Mouse (Mus musculus) limb, embryonic 12.5 days (tissue): ENCODE results near the gene Gm20605. TPM values are rescaled to one million over a fixed set of nuclear protein-coding genes. Genes with fewer than 3 reads are reported as not detected.
A peak's percentile ranks its signal among the peaks of the same experiment; 100 is the strongest.

Experiments used
- ATAC-seq: fragments of 200-750 bp; cut with Nextera tagmentation; 2 replicates; pipeline ENCODE4 v1.8.0; 2017; ENCODE audit warnings: low read depth, moderate TSS enrichment; ENCODE audit not compliant: insufficient number of reproducible peaks, insufficient read depth, low FRiP score, low TSS enrichment
- H3K27ac ChIP-seq: fragments of 300-500 bp; sonication (generic); 2 replicates; pipeline ENCODE4 v1.5.1; 2016; ENCODE audit warnings: mild to moderate bottlenecking, moderate library complexity
- H3K27me3 ChIP-seq: fragments of 300-500 bp; sonication (generic); 2 replicates; pipeline ENCODE4 v1.6.1; 2016; ENCODE audit warnings: mild to moderate bottlenecking, moderate library complexity
- H3K36me3 ChIP-seq: fragments of 300-500 bp; sonication (generic); 2 replicates; pipeline ENCODE4 v1.6.1; 2016; ENCODE audit warnings: mild to moderate bottlenecking, moderate library complexity
- H3K4me1 ChIP-seq: fragments of 300-500 bp; sonication (generic); replicated peaks from 2 replicates; pipeline ENCODE4 v1.6.1; 2016
- H3K4me2 ChIP-seq: fragments of 300-500 bp; sonication (generic); 2 replicates; pipeline ENCODE4 v1.6.1; 2016; ENCODE audit warnings: mild to moderate bottlenecking, moderate library complexity
- H3K4me3 ChIP-seq: fragments of 300-500 bp; sonication (generic); replicated peaks from 2 replicates; pipeline ENCODE4 v1.5.1; 2016; ENCODE audit warnings: mild to moderate bottlenecking
- H3K9ac ChIP-seq: fragments of 300-500 bp; sonication (generic); replicated peaks from 2 replicates; pipeline ENCODE4 v1.6.1; 2016; ENCODE audit warnings: mild to moderate bottlenecking, moderate library complexity
- H3K9me3 ChIP-seq: fragments of 300-500 bp; sonication (generic); 2 replicates; pipeline ENCODE4 v1.6.1; 2016; ENCODE audit warnings: mild to moderate bottlenecking, moderate library complexity
- WGBS: fragments of 180-500 bp; shearing (Covaris S2); methylation state at CpG from one replicate; pipeline ENCODE4 v1.1.7; 2016; 5-methylcytosine and 5-hydroxymethylcytosine counted together
- polyA plus RNA-seq: library from polyadenylated mRNA; unstranded; fragments of >200 nt; fragmentation: Nextera tagmentation; extraction: Ambion mirVana; gene quantifications from 2 replicates; pipeline ENCODE4 v1.2.1, GENCODE M21; 2016

Gm20605 gene
- polyA plus RNA-seq, 1 experiment from 2014 or later: 9.7 TPM

DNA sequence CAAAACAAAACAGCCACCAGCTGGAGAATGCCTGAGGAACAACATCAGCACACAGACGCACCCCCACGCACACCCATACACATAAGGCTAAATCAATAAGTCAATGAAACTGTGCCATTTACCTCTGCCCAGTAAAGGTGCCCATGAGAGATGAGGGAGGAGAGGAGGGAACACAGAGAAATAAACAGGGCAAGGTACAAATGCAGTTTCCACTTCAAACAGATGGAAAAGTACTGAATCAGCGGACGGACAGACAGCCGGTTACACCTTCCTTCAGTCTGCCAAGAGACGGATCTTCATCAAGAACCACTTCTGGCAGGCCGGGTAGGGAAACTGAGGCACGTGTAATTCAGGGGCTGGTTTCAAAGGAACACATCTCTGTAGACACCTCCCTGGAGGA lies 45.8 kb downstream of the Gm20605 start:
- Histone ChIP-seq H3K4me2 (no peak overlapping the region), H3K27me3 (no peaks in the 10 kb centered on the region), H3K9me3 (no peaks in the 10 kb centered on the region), H3K4me1 (peaks cover 22% of the 10 kb centered on the region), H3K4me3 (no peak overlapping the region), H3K9ac (no peak overlapping the region), H3K36me3 (peaks cover 17% of the 10 kb centered on the region; the same call in 1 of the 2 replicates), H3K27ac (no peak overlapping the region)
- WGBS: 94% methylated on average over 8 of the region's 8 CpGs
- ATAC-seq: no peak

DNA sequence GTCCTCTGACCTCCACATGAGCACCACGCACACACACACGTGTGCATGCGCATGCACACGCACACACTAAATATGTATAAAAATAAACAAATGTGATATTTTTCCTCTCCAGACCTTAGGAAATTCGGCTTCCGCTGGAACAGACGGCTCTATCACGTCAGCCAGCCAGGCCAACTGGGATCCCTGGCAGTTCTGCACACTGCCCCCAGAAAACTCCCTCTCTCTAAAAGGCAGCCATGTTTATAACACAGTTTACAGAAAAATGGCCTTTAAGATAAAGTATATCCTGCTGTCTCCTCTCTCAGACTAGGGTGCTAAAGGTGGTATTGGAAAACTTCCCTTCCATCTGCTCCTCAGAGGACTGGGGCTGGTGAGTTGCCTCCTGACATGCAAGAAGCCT lies 48.9 kb downstream of the Gm20605 start:
- Histone ChIP-seq H3K4me1 (peaks cover under 1% of the 10 kb centered on the region), H3K36me3 (peaks cover 24% of the 10 kb centered on the region; the same call in 1 of the 2 replicates), H3K9me3 (no peaks in the 10 kb centered on the region), H3K4me2 (no peak overlapping the region), H3K27ac (no peak overlapping the region), H3K4me3 (no peak overlapping the region), H3K9ac (no peak overlapping the region), H3K27me3 (no peaks in the 10 kb centered on the region)
- ATAC-seq: no peak
- 94% methylated on average over 8 of the region's 8 CpGs for WGBS

DNA sequence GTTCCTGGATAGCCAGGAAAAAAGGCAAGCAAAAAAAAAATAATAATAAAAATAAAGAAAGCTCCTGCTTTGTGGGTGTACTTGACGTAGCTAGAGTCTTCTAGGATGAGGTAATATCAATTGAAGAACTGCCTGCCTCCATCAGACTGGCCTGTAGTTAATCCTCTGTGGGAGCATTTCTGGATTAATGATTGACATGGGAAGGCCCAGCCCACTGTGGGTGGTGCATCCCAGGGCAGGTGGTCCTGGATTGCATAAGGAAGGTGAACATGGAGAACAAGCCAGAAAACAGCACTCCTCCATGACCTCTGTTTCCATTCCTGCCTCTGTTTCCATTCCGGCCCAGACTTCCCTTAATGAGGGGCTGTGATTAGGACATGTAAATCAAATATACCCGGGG lies 49.8 kb downstream of the Gm20605 start:
- 85% methylated on average over 3 of the region's 3 CpGs for WGBS
- Histone ChIP-seq H3K27me3 (no peaks in the 10 kb centered on the region), H3K36me3 (peaks cover 24% of the 10 kb centered on the region; the same call in 1 of the 2 replicates), H3K9ac (no peak overlapping the region), H3K4me1 (peaks cover 9% of the 10 kb centered on the region), H3K4me2 (no peak overlapping the region), H3K27ac (no peak overlapping the region), H3K9me3 (no peaks in the 10 kb centered on the region), H3K4me3 (no peak overlapping the region)
- ATAC-seq: no peak

DNA sequence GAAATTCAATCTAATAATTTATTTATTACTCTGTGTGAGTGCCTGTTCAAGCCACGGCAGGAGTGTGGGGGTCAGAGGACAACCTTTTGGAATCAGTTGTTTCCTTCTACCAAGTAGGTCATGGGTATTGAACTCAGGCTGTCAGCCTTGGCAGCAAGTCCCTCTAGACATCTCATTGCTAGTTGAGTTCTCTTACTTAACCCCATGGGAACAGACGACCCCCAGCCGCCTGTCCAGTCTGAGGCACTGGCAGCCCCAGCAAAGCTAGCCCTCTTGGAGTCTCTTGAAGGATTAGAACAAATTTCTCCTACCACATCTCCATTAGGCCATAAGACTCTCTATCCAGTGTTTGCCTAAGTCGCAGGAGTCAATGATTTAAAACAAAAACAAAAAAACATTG lies 50.8 kb downstream of the Gm20605 start:
- Histone ChIP-seq H3K27me3 (no peaks in the 10 kb centered on the region), H3K9ac (0 out of 2 replicates have a peak overlapping the region, but pooled peaks have one; percentile 18), H3K4me1 (peaks cover 13% of the 10 kb centered on the region), H3K4me2 (no peak overlapping the region), H3K27ac (no peak overlapping the region), H3K36me3 (peaks cover 21% of the 10 kb centered on the region; the same call in 1 of the 2 replicates), H3K4me3 (no peak overlapping the region), H3K9me3 (no peaks in the 10 kb centered on the region)
- no peak for ATAC-seq
- 89% methylated on average over 4 of the region's 4 CpGs for WGBS

DNA sequence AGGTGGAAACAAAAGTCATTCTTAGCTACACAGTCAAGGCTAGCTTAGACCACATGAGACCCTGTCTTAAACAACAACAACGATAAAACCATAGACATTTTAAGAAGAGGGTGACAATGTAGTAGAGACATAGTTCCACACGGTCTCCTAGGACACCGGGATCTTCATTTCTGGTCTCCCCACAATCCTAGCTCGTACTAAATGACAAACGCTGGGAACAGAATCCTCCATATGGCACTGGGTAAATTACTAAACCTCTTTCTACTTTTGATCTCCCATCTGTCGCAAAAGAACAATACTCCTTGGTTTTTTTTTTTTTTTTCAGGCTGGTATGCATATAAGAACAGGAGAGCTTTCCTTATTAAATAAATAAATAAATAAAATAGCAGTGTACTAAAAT lies 53.6 kb downstream of the Gm20605 start:
- H3K27ac ChIP-seq: no peak overlapping the region
- H3K36me3 ChIP-seq: 0 out of 2 replicates have a peak, but pooled peaks cover 14% of the 10 kb centered on the region
- no peak overlapping the region for H3K4me2 ChIP-seq
- H3K4me1 ChIP-seq: peaks cover 13% of the 10 kb centered on the region
- no peak overlapping the region for H3K9ac ChIP-seq
- 88% methylated on average over 6 of the region's 6 CpGs for WGBS
- no peaks in the 10 kb centered on the region for H3K9me3 ChIP-seq
- no peak overlapping the region for H3K4me3 ChIP-seq
- H3K27me3 ChIP-seq: no peaks in the 10 kb centered on the region
- no peak for ATAC-seq

DNA sequence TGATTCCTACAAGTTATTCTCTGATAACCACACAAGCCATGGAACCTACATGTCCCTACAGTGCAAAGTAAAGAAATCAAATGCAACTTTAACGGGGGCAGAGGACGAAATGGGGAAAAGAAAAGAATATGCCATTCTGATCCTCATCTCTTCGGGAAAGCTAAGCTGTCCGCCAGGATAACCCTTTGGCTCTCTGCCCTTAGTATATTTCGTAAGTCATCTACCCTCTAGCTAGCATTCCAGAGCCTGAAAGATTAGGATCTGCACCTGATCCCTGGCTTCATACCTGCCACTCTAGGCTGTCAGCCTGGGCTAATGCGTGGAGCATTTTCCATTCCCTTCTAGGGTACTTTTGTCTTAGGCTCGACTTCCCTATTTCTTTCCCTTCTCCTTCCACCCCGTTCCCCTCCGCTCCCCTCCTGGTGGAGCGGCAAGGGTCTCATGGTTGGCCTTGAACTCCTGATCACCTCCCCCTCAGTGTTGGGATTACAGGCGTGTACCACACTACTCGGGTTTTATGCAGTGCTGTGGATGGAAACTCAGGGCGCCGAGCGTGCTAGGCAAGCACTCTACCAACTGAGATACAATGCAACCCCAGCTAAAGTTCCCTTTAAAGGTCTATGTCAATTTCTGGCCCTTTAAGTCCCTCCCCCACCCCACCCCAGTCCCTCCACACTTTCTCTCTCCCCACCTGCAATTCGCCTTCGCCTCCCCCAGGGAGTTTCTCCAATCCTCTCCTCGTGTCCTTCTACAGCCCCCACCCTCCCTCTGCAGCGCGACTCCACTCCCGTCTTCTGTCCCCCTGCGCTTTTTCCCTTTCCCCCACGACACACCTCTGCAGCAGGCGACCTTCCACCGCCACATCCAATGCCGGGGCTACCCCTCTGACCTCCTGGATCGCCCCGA lies 54.7 kb downstream of the Gm20605 start:
- peak overlapping the region; percentile 69 for H3K9ac ChIP-seq
- H3K36me3 ChIP-seq: 0 out of 2 replicates have a peak, but pooled peaks cover 10% of the 10 kb centered on the region
- peak overlapping the region; percentile 83 for H3K4me2 ChIP-seq
- no peaks in the 10 kb centered on the region for H3K27me3 ChIP-seq
- 15% methylated on average over 28 of the region's 28 CpGs for WGBS
- H3K4me1 ChIP-seq: peaks cover 13% of the 10 kb centered on the region
- H3K9me3 ChIP-seq: no peaks in the 10 kb centered on the region
- H3K27ac ChIP-seq: peak overlapping the region; percentile 72; the same call in 1 of the 2 replicates
- ATAC-seq: no peak
- H3K4me3 ChIP-seq: peak overlapping the region; percentile 69

DNA sequence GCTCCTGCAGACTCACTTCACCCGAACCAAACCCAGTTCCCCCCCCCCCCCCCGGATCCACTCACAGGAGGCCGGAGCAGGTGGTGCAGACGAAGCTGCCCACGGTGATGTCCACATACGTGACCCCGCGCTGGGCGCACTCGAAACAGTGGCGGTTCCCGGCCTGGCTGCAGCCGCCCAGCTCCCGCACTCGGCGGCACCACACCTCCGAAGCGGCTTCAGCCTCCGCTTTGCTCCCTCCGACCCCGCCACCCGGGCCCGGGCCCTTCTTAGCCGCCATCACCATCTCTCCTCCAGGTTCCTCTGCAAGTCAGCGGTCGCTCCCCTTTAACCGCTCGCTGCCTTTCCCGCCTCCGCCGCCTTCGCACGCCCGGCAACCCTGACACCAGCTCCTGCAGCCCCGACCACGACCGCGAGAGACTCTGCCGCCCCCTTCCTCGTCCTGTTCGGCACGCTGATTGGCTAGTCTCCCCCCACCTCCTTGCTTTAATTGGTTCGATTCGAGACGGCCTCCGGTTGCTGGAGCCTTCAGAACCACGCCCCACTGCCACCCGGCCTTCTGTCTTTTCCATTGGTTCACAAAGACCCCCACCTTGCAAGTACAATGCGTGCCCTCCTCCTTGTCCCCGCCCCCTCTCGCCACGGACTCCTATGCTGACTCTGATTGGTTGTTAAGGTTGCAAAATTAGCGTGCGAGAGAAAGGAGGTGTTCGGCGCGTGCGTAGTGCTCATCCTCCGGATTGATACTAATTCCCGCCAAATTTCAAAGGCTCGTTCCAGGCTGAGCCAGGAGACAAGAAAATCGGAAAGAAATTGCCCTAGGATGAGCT lies 55.5 kb downstream of the Gm20605 start, which contains the start of gene Agfg2:
Agfg2 (minus strand) TSS at position 433 of the 830 bp plus-strand sequence.
- Histone ChIP-seq H3K36me3 (0 out of 2 replicates have a peak, but pooled peaks cover 10% of the 10 kb centered on the region), H3K27me3 (no peaks in the 10 kb centered on the region), H3K9me3 (no peaks in the 10 kb centered on the region), H3K4me1 (peaks cover 13% of the 10 kb centered on the region), H3K9ac (peak within 1 kb of the TSS; percentile 69), H3K27ac (peak within 1 kb of the TSS; percentile 72), H3K4me2 (peak within 1 kb of the TSS; percentile 83), H3K4me3 (peak within 1 kb of the TSS; percentile 69)
- WGBS: under 1% methylated on average over 62 of the region's 62 CpGs
- ATAC-seq: peak; percentile 100

DNA sequence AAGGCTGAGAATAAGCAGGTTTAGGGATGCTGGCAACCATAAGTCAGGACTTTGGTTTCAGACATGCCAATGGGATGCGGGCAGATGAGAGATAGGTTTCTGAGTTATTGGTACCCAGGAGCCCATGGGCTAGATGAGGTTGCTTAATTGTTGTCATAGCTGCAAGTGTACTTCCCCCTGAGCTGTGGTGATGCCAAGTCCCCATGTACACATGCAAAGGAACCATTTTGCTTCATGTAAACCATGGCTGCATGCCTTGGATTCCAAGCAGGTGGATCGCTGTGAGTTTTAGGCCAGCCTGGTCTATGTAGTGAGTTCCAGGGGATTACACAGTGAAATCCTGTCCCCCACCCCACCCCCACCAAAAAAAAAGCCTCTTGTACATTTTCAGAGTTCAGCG lies 56.7 kb downstream of the Gm20605 start:
- 0 out of 2 replicates have a peak, but pooled peaks cover 6% of the 10 kb centered on the region for H3K36me3 ChIP-seq
- no peaks in the 10 kb centered on the region for H3K27me3 ChIP-seq
- 97% methylated on average over 3 of the region's 3 CpGs for WGBS
- no peak overlapping the region for H3K9ac ChIP-seq
- H3K4me2 ChIP-seq: no peak overlapping the region
- no peaks in the 10 kb centered on the region for H3K9me3 ChIP-seq
- no peak overlapping the region for H3K4me3 ChIP-seq
- no peak for ATAC-seq
- H3K27ac ChIP-seq: no peak overlapping the region
- peaks cover 13% of the 10 kb centered on the region for H3K4me1 ChIP-seq

DNA sequence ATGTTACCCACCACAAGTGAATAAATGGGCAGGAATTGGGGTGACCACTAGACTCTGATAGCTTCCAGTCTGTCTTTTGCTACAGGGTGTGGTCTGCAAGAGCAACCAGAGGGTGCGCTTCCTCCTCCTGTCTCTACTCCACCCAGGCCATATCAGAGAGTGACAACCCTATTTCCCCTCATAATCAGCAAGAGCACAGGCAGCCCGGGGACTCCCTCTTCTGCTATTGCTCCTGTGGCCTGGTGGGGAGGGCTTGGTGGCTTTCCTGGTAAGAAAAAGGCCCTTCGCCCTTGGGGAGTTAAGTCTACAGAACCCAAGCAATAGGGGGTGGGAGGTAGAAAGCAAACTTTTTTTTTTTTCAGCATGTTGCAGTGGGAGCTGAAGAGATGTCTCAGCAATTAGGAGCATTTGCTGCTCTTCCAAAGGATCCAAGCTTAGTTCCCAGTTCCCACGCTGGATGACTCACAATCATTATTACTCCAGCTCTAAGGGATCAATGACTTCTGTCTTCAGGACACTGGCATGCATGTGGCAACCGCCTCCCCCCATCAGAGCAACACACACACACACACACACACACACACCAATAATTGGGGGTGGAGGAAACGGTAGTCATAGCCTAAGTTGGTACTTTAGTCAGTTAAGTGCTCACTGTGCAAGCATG lies 57.3 kb downstream of the Gm20605 start:
- no peak for ATAC-seq
- Histone ChIP-seq H3K9me3 (no peaks in the 10 kb centered on the region), H3K4me1 (peaks cover 13% of the 10 kb centered on the region), H3K4me2 (no peak overlapping the region), H3K36me3 (0 out of 2 replicates have a peak, but pooled peaks cover 4% of the 10 kb centered on the region), H3K27me3 (no peaks in the 10 kb centered on the region), H3K9ac (no peak overlapping the region), H3K27ac (no peak overlapping the region), H3K4me3 (no peak overlapping the region)
- WGBS: 87% methylated on average over 6 of the region's 6 CpGs

DNA sequence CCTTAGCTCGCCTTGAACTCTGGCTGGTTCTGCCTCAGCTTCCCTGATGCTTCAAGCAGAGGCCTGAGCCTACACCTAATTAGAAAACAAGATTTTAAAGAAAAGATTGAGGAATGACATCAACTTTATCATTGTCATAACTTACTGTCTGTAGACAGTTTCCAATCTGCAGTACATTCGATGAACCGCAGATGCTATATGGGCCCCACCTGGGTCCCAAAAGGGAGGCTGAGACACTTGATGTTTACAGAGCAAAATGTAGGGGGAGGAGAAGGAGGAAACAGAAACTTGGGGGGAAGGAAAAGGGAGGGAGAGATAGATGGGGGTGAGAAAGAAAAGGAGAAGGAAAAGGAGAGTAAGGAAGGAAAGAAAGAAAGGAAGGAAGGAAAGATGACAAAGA lies 61.0 kb downstream of the Gm20605 start:
- 87% methylated on average over 3 of the region's 3 CpGs for WGBS

More for the DNA sequence above, 61.0 kb downstream of the Gm20605 start:
- H3K36me3 ChIP-seq: no peaks in the 10 kb centered on the region
- H3K4me3 ChIP-seq: no peak overlapping the region
- H3K27me3 ChIP-seq: no peaks in the 10 kb centered on the region
- no peak for ATAC-seq
- H3K9ac ChIP-seq: no peak overlapping the region
- H3K4me2 ChIP-seq: no peak overlapping the region
- no peaks in the 10 kb centered on the region for H3K4me1 ChIP-seq
- no peak overlapping the region for H3K27ac ChIP-seq
- no peaks in the 10 kb centered on the region for H3K9me3 ChIP-seq
